Comparison of ENCODE assay signal across 17 mouse cellular contexts in genomic region chr13:68820858-68821579, GRCm38 (mm10).
DNase-seq lines count a peak whose midpoint lies in the region; ATAC-seq and TF ChIP-seq lines count a peak whose summit lies in the region.
"Had no signal": no experiment of that assay in that cellular context is flagged by ENCODE, and none has a peak within 500 bp of the region (broad histone marks: within the 10 kb centered on the region; RNA-seq: fewer than 3 reads in every experiment).

No protein-coding gene starts in this region.

- ATAC-seq in embryonic facial prominence, embryonic 13.5 days (ENCODE audit: insufficient number of reproducible peaks, insufficient read depth, low FRiP score, low TSS enrichment, low read depth) = peak; percentile 15; the same call in 1 of the 2 replicates
- ATAC-seq in kidney, embryonic 15.5 days (replicated peaks; ENCODE audit: low FRiP score) = no peak
- peak; percentile 62; the same call in 1 of the 2 replicates for ATAC-seq in stomach, embryonic 16.5 days (ENCODE audit: insufficient read depth, low FRiP score)
- ATAC-seq: forebrain, embryonic 15.5 days; midbrain, embryonic 16.5 days had no signal

- no peaks in the 10 kb centered on the region for H3K27me3 ChIP-seq in embryonic facial prominence, embryonic 13.5 days
- H3K27me3 ChIP-seq in embryonic facial prominence, embryonic 10.5 days (replicated peaks; ENCODE audit: low read depth, poor library complexity, severe bottlenecking) = no peaks in the 10 kb centered on the region
- no peaks in the 10 kb centered on the region for H3K27me3 ChIP-seq in kidney, embryonic 15.5 days
- no peaks in the 10 kb centered on the region for H3K27me3 ChIP-seq in kidney, adult 2 months (replicated peaks; ENCODE audit: control insufficient read depth, insufficient read depth, low read length)
- H3K27me3 ChIP-seq in stomach, embryonic 16.5 days (ENCODE audit: control insufficient read depth, insufficient read depth, low read length) = no peaks in the 10 kb centered on the region
- H3K27me3 ChIP-seq: forebrain, embryonic 15.5 days had no signal

- no peak overlapping the region for H3K4me3 ChIP-seq in embryonic facial prominence, embryonic 13.5 days
- no peak overlapping the region for H3K4me3 ChIP-seq in embryonic facial prominence, embryonic 10.5 days
- H3K4me3 ChIP-seq in kidney, embryonic 15.5 days (replicated peaks) = no peak overlapping the region
- H3K4me3 ChIP-seq in kidney, adult 2 months (ENCODE audit: insufficient read depth, low read depth, low read length) = no peak overlapping the region
- no peak overlapping the region for H3K4me3 ChIP-seq in stomach, embryonic 16.5 days (replicated peaks; ENCODE audit: low read length)
- H3K4me3 ChIP-seq: forebrain, embryonic 15.5 days had no signal

- no peak for DNase-seq in embryonic facial prominence, embryonic 10.5 days (ENCODE audit: low spot score)
- DNase-seq in kidney, adult 2 months = no peak
- DNase-seq in ovary, adult 18-20 months (ENCODE audit: low spot score) = peak; percentile 1
- no peak for DNase-seq in ovary, postnatal 14 days (ENCODE audit: low spot score)
- no peak for DNase-seq in cerebellum, postnatal 10 days
- DNase-seq: adrenal gland, adult 8-10 months; cerebellum, adult 11-12 months; gastrocnemius, postnatal 10 days; kidney, adult 18-20 months; thymus, postnatal 4 days had no signal

- H3K36me3 ChIP-seq in embryonic facial prominence, embryonic 13.5 days = no peaks in the 10 kb centered on the region
- no peaks in the 10 kb centered on the region for H3K36me3 ChIP-seq in embryonic facial prominence, embryonic 10.5 days (replicated peaks)
- no peaks in the 10 kb centered on the region for H3K36me3 ChIP-seq in kidney, embryonic 15.5 days
- H3K36me3 ChIP-seq in kidney, adult 2 months (ENCODE audit: control insufficient read depth, insufficient read depth, low read length) = no peaks in the 10 kb centered on the region
- H3K36me3 ChIP-seq in stomach, embryonic 16.5 days (ENCODE audit: control insufficient read depth, insufficient read depth, low read length) = no peaks in the 10 kb centered on the region
- H3K36me3 ChIP-seq: forebrain, embryonic 15.5 days had no signal

- peaks cover 7% of the 10 kb centered on the region; the same call in 1 of the 2 replicates for H3K4me1 ChIP-seq in embryonic facial prominence, embryonic 13.5 days
- H3K4me1 ChIP-seq in embryonic facial prominence, embryonic 10.5 days = no peaks in the 10 kb centered on the region
- H3K4me1 ChIP-seq in kidney, embryonic 15.5 days = peaks cover 6% of the 10 kb centered on the region; the same call in 1 of the 2 replicates
- H3K4me1 ChIP-seq in kidney, adult 2 months (ENCODE audit: control insufficient read depth, insufficient read depth, low read length) = no peaks in the 10 kb centered on the region
- H3K4me1 ChIP-seq in stomach, embryonic 16.5 days (ENCODE audit: control insufficient read depth, insufficient read depth, low read length) = 0 out of 2 replicates have a peak, but pooled peaks cover 3% of the 10 kb centered on the region
- H3K4me1 ChIP-seq: forebrain, embryonic 15.5 days had no signal

- no peaks in the 10 kb centered on the region for H3K9me3 ChIP-seq in embryonic facial prominence, embryonic 13.5 days
- 0 out of 2 replicates have a peak, but pooled peaks cover 2% of the 10 kb centered on the region for H3K9me3 ChIP-seq in embryonic facial prominence, embryonic 10.5 days
- H3K9me3 ChIP-seq in kidney, embryonic 15.5 days (replicated peaks) = no peaks in the 10 kb centered on the region
- no peaks in the 10 kb centered on the region for H3K9me3 ChIP-seq in stomach, embryonic 16.5 days (replicated peaks; ENCODE audit: control insufficient read depth, low read length)
- H3K9me3 ChIP-seq: forebrain, embryonic 15.5 days had no signal

- H3K9ac ChIP-seq in embryonic facial prominence, embryonic 13.5 days = no peak overlapping the region
- H3K9ac ChIP-seq in kidney, embryonic 15.5 days = no peak overlapping the region
- H3K9ac ChIP-seq in stomach, embryonic 16.5 days (ENCODE audit: low read length) = no peak overlapping the region
- H3K9ac ChIP-seq: forebrain, embryonic 15.5 days; hindbrain, embryonic 14.5 days had no signal

- WGBS in embryonic facial prominence, embryonic 13.5 days = 80% methylated on average over 13 of the region's 13 CpGs
- WGBS in embryonic facial prominence, embryonic 10.5 days = 88% methylated on average over 13 of the region's 13 CpGs
- 68% methylated on average over 13 of the region's 13 CpGs for WGBS in kidney, embryonic 15.5 days
- 70% methylated on average over 13 of the region's 13 CpGs for WGBS in kidney, adult 2 months
- 65% methylated on average over 13 of the region's 13 CpGs for WGBS in stomach, embryonic 16.5 days

- H3K27ac ChIP-seq in embryonic facial prominence, embryonic 13.5 days = peak overlapping the region; percentile 39; the same call in 1 of the 2 replicates
- no peak overlapping the region for H3K27ac ChIP-seq in embryonic facial prominence, embryonic 10.5 days (replicated peaks)
- H3K27ac ChIP-seq in kidney, embryonic 15.5 days = peak overlapping the region; percentile 54; the same call in 1 of the 2 replicates
- H3K27ac ChIP-seq in kidney, adult 2 months (ENCODE audit: insufficient read depth, low read depth, low read length) = no peak overlapping the region
- peak overlapping the region; percentile 42 for H3K27ac ChIP-seq in stomach, embryonic 16.5 days (ENCODE audit: low read length)
- H3K27ac ChIP-seq: forebrain, embryonic 15.5 days; hindbrain, embryonic 14.5 days had no signal

- no peak for TF ChIP-seq POLR2A in kidney, adult 2 months (IDR thresholded peaks at IDR 0.05; ENCODE audit: low read depth, low read length)

- no peak overlapping the region for H3K4me2 ChIP-seq in embryonic facial prominence, embryonic 13.5 days
- no peak overlapping the region for H3K4me2 ChIP-seq in kidney, embryonic 15.5 days
- H3K4me2 ChIP-seq in stomach, embryonic 16.5 days (ENCODE audit: low read depth, low read length) = peak overlapping the region; percentile 12; the same call in 1 of the 2 replicates
- H3K4me2 ChIP-seq: forebrain, embryonic 15.5 days; hindbrain, embryonic 14.5 days; liver, embryonic 11.5 days had no signal

- no peak for TF ChIP-seq CTCF in kidney, adult 2 months (conservative IDR thresholded peaks at IDR 0.05; ENCODE audit: insufficient read depth, insufficient read length, low read depth, low read length)

Comparison
In these comparisons a context has a peak if more than half of its experiments do, and no peak if none do; other contexts are left out.
1. H3K27ac ChIP-seq: peak in embryonic facial prominence, embryonic 13.5 days (single experiment), kidney, embryonic 15.5 days (single experiment) and stomach, embryonic 16.5 days (single experiment); none in embryonic facial prominence, embryonic 10.5 days (single experiment) and kidney, adult 2 months (single experiment).